Mouse (Mus musculus) layer of hippocampus, postnatal 36 days (tissue): ENCODE results near the gene Zdhhc18. TPM values are rescaled to one million over a fixed set of nuclear protein-coding genes. Genes with fewer than 3 reads are reported as not detected.

Source experiments
- DNase-seq, 2 experiments: peaks; one replicate each; pipeline ENCODE4 v3.0.0; 2022
- total RNA-seq, 2 experiments: library from RNA; stranded (reverse); gene quantifications; 2 replicates each; pipeline ENCODE4 v1.2.3; 2021

Zdhhc18 gene
- total RNA-seq, 2 experiments from 2014 or later = 30.1 to 32.8 TPM

GRCm38 (mm10) chr4:133630326-133630920 lies 19.5 kb downstream of the Zdhhc18 start:
- DNase-seq = no peak

- DNase-seq = no peak
Observed at GRCm38 (mm10) chr4:133629191-133629590, 20.8 kb downstream of the Zdhhc18 start.

GRCm38 (mm10) chr4:133628517-133628916 lies 21.4 kb downstream of the Zdhhc18 start:
- DNase-seq = no peak

- DNase-seq = no peak
Observed at GRCm38 (mm10) chr4:133627039-133627438, 22.9 kb downstream of the Zdhhc18 start.

GRCm38 (mm10) chr4:133626621-133627020 lies 23.3 kb downstream of the Zdhhc18 start:
- DNase-seq = no peak

GRCm38 (mm10) chr4:133626221-133626620 lies 23.7 kb downstream of the Zdhhc18 start:
- no peak for DNase-seq

GRCm38 (mm10) chr4:133625621-133626071 lies 24.3 kb downstream of the Zdhhc18 start:
- no peak for DNase-seq

GRCm38 (mm10) chr4:133624830-133625229 lies 25.1 kb downstream of the Zdhhc18 start:
- DNase-seq = no peak

GRCm38 (mm10) chr4:133622161-133622695 lies 27.7 kb downstream of the Zdhhc18 start:
- DNase-seq = no peak

- DNase-seq = no peak
Observed at GRCm38 (mm10) chr4:133620668-133621067, 29.3 kb downstream of the Zdhhc18 start.

GRCm38 (mm10) chr4:133619473-133620136 lies 30.3 kb downstream of the Zdhhc18 start:
- no peak for DNase-seq

GRCm38 (mm10) chr4:133617936-133618335 lies 32.0 kb downstream of the Zdhhc18 start:
- no peak for DNase-seq

GRCm38 (mm10) chr4:133615416-133615815 lies 34.5 kb downstream of the Zdhhc18 start:
- no peak for DNase-seq

GRCm38 (mm10) chr4:133614274-133614761 lies 35.6 kb downstream of the Zdhhc18 start:
- DNase-seq = peak; percentile 56 to 57

- DNase-seq = no peak
Observed at GRCm38 (mm10) chr4:133613867-133614266, 36.1 kb downstream of the Zdhhc18 start.

GRCm38 (mm10) chr4:133613026-133613425 lies 36.9 kb downstream of the Zdhhc18 start:
- no peak for DNase-seq

GRCm38 (mm10) chr4:133612416-133612815 lies 37.5 kb downstream of the Zdhhc18 start:
- DNase-seq = no peak

- DNase-seq = no peak
Observed at GRCm38 (mm10) chr4:133611815-133612214, 38.1 kb downstream of the Zdhhc18 start.

GRCm38 (mm10) chr4:133609719-133610118 lies 40.2 kb downstream of the Zdhhc18 start:
- peak; percentile 64 to 69 for DNase-seq

GRCm38 (mm10) chr4:133607284-133607683 lies 42.7 kb downstream of the Zdhhc18 start:
- DNase-seq = no peak

- no peak for DNase-seq
Observed at GRCm38 (mm10) chr4:133605330-133605729, 44.6 kb downstream of the Zdhhc18 start.

GRCm38 (mm10) chr4:133604856-133605255 lies 45.1 kb downstream of the Zdhhc18 start:
- no peak for DNase-seq

GRCm38 (mm10) chr4:133604175-133604574 lies 45.8 kb downstream of the Zdhhc18 start:
- no peak for DNase-seq

- no peak for DNase-seq
Observed at GRCm38 (mm10) chr4:133603056-133603455, 46.9 kb downstream of the Zdhhc18 start.
